Mouse (Mus musculus) v-Abl transformed pro-B cells (cell line): ENCODE measurements at regions not wholly inside any gene's neighbourhood (a gene's known extent, or its start where the extent isn't known, plus 50 kb on each side); places are given as distances from the start of the nearest gene placed in this dataset.

ENCODE experiments used
- in situ Hi-C, 2 experiments: fragments of 400-800 bp; cut with MboI; formaldehyde crosslinking; loops; one replicate each; pipeline ENCODE4 v1.15.1; 2025; ENCODE audit not compliant: unreplicated experiment in 2 of 2

DNA sequence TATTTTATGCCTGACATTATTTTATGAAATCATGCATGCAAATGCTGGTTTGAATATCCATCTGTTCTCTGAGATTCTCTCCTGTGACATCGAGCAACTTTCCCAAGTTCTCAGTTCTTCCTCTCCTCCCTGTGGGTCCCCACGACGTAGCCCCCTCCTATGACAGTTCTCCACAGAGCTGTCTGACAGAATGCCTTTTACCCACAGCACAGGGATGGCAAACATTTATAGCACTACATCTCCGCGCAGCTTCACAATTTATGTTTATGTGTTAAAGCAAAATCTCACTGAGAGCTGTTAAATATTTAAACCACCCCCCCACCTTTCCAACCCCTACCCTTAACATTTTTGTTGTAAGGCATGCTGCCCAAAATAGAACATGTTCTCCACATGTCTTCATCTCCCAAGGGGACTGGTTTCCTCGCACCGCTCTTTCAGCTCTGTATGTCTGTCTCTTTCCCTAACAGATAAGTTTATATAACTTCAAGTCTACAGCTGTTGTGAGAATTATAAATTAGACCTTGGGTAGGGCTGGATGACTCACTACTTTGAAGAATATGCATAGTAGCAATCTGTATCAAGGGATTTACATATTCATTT is 63.5 kb upstream of the Ndst3 start:
- in situ Hi-C loops, result no loop called here

DNA sequence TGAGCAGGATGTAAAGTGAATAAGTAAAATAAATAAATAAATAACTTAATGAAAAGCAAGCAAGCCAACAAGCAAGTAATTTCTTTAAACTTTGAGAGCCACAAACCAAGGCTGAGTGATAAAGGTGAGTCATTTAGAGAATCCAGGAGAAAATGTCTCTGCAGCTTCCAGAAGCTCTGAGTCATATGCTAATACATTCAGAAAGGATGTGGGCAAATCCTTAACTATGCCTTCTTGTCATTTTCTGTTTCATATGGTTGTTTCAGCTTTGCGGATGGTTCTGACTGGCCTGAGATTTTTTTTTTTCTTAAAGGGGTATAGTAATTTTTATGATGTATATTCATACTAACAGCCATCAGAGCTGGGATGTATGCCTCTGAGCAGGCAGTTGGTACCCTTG is 64.3 kb upstream of the Ndst3 start:
- in situ Hi-C loops, result no loop called here

DNA sequence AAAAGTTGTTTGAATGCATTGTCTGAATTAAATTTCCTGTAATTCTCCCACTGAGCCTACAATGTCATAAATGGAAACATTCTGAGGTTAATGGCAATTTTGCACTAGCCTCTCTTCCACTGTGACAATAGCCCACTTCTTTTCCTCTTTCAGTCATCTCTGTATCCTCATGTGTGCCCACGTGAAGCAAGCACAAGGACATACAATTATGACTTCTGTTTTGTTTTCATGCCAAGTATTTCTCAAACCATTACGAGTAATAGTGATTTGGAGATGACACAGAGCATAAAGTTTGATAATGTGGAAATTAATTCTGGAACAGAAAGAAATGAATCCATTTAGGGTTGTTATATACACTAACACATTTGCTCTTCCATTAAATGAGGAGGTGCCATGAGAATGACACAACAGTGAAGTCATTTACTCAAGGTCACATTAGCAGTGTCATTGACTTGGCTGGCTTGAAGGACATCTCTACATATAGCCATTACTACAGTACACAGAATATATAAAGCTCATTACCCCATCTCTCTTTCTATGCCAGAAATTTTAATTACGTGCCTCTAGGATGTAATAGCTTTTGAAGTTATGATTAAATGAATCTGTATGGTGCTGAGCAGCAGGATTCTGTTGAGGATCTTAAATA is 75.4 kb upstream of the Ndst3 start:
- in situ Hi-C loops, result no loop called here

DNA sequence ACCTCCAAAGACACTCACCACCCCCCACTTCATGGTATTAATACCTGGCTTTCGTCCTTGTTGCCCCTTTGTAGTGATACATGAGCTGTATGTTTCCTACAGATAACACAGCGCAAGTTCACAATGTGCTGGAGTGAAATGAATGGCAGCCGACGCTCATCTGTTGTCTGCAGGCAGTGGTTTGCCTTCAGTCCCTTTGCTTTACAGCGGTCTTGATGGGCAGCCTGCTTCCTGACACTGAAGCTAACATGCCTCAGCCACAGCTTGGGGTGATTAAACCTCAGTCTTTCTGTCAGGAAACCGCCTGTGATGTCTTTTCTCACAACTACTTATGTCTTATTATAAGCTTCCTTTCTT is 75.9 kb upstream of the Ndst3 start:
- in situ Hi-C loops, result no loop called here

DNA sequence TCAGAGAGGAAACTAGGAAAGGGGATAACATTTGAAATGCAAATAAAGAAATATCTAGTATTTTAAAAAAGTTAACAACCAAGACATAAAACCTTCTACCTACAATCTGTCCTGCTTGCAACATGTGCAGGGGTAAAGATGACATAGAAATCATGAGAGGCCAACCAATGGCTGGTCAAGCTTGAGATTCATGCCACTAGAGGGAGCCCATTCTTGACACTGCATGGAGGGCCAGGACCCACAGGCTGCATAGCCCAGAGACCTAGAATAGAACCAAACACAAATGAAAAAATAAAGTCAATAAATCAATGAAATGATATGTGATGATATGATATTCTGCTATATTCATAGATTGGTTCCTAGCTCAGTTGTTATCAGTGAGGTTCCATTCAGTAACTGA is 89.9 kb upstream of the Ndst3 start:
- in situ Hi-C loops, result loop anchor here (10.0 kb wide), 2 partner anchors 266 to 284 kb away; no protein-coding TSS in a partner anchor

DNA sequence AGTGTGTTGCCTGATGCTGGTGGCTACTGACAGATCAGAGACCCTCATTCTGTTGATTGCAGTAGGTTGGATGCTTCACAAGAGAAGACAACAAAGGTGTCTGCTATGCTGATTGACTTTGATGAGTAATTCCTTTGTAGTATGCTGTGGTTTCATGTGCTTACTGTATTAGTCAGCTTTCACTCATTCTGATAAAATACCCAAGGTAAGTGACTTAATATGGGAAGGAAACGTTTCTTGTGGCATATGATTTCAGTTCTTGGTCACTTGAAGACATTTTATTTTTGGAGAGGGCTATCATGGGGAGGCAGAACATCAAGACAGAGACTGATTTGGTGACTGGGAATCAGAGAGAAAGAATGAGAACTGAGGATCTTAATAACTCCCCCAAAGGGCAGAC is 90.9 kb upstream of the Ndst3 start:
- in situ Hi-C loops, result loop anchor here (10.0 kb wide), 2 partner anchors 267 to 283 kb away; no protein-coding TSS in a partner anchor

DNA sequence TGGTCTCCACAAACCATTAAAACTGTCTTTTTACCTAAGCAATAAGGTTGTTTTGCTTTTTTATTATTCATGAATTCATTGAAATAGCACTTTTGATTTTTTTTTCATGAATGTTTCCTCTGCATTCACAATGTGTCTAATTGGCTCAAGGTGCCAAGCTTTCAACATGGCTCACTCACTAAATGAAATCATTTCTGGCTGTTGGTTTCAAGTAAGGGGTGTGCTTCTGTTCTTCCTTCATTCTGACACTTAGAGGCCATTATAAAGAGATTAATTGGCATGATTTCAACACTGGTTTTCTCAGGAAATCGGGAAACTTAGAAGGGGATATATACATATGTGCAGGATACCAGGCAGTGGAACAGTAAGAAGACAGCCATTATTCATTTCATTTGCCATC is 93.5 kb upstream of the Ndst3 start:
- in situ Hi-C loops, result loop anchor here (10.0 kb wide), 2 partner anchors 269 to 281 kb away; no protein-coding TSS in a partner anchor

DNA sequence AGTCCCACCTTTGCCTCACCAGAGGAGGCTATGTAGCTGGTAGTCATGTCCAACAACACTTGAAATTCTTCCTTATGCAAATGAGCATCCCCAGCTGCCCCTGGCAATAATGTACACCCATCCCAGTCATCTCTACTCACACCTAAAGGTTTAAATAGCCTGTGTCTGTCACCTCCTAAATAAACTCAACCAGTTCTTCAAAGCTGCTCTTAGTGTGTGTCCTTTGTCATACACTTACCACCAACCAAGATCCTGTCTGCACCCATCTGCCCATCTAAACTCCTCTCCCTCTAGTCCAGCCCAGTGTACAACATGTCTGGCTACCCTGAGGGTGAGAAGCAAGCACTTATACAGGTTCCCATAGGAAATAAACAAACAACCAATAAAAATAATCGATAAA is 103.4 kb upstream of the Ndst3 start:
- in situ Hi-C loops, result no loop called here

DNA sequence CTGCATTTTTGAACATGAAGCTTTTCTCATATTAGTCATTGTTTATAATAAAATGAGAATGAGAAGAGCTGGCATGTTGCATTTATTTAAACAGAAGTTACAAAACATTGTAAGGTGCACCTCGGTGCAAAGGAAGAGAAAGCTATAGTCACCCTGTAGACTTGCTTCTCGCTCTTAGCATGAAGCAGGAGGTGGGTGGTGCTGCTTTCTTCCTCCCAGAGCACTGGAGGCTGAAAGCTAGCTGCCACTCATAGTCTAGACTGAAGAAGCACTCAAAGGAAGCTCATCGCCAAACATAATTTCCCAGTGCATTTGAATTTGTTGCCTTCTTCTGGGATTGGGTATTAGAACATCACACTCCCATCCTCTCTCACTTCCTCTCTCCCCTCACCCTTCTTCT is 114.7 kb upstream of the Ndst3 start:
- in situ Hi-C loops, result loop anchor here in 1 of 2 experiments (10.0 kb wide), 1 partner anchor 259 kb away; no protein-coding TSS in a partner anchor

DNA sequence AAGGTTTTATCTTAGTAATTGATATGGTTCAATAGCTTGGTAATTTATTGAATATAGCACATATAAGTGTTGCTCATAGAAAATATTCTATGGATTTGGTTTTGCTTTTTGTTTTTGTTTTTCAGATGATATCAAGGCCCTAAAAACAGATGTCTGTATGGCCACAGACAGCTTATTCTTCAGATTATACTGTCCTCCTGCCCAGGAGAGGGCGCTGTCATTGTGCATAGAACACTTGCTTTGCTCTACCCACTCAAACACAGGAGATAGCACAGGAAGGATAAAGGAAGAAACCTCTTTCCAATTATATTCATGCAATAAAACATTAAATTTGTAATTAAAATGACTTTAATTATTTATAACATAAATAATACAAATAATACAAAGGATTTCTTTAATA is 115.4 kb upstream of the Ndst3 start:
- in situ Hi-C loops, result loop anchor here in 1 of 2 experiments (10.0 kb wide), 1 partner anchor 259 kb away; no protein-coding TSS in a partner anchor

DNA sequence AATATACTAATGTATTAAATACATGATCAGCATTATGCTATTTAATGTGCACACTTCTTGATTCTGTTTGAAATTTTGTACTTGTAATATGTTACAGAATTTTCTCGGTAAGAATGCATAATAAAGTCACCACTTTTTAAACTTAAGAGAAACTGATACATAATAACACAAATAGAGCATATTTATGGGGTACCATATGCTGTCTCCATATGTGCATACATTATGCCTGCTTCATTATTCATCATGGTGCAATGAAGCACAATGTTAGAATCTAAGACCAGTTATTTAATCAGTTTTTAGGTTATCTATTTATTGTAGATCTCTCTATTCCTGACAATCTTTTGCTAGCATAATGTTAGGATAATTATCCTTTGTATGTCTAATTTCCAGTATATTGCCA is 115.9 kb upstream of the Ndst3 start:
- in situ Hi-C loops, result loop anchor here in 1 of 2 experiments (10.0 kb wide), 1 partner anchor 258 kb away; no protein-coding TSS in a partner anchor

DNA sequence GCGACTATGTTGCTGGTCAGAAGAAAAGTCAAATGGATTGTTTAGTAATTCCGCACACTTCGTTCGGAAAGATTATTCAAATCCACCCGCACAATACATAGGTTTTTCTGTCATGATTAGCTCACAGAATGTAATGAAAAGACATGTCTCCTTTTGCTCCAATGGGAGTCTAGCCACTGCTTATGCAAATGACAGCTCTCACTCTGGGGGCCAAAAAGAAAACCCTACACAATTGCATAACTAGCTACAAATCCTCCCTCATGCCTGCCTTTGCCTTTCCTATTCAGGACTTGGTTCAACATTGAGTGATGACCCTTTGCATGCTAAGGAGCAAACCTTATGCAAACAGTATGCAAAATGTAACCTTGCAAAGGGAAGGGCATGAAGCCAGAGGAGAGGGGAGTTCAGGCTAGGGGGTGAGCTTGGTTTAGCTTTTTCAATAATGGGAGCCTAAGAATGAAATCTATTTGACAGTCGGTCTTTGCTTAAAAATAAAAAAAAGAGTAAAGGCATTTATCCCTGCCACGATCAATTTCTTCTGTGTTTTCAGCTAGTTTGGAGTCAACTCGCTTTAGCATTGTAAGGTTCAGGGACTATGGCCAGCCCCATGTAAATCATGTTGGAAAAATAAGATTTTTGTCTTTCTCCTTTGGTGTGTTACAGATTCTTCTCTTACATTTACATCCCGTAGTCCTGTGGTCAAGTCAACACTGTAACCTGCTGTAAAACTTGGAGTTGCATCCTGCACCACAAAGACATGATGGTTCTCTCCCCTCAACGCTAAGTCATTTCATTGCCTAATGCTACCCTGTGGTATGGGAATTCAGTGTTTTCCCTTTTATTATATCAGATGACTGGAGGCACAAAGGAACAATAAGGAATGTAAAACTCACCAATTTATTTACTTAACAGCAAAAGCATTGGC is 119.6 kb upstream of the Ndst3 start:
- in situ Hi-C loops, result no loop called here

DNA sequence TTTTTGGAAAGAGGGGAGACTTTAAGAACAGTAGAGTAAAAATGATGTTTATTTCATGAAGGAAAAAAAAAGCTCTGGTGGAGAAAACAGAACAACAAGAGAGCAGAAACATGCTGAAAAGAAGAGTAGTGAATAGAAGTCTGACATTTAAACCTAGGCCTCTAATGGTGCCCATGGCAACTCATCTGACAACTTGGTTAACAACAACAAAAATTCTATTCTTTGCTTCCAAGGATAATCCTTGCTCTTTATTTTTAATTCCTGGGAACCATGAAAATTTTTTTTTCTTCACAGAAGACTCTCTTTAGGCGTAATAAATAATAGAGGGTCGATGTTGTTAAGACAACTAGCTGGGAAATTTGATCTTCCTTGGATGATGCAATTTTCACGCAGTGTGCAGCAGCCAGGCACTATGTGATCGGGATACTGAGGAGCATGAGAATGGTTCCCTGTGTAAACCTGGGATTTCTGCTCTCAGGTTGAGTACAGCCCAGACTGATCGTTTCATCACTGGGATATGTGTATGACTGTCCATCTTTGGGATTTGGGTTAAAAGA is 120.4 kb upstream of the Ndst3 start:
- in situ Hi-C loops, result no loop called here

DNA sequence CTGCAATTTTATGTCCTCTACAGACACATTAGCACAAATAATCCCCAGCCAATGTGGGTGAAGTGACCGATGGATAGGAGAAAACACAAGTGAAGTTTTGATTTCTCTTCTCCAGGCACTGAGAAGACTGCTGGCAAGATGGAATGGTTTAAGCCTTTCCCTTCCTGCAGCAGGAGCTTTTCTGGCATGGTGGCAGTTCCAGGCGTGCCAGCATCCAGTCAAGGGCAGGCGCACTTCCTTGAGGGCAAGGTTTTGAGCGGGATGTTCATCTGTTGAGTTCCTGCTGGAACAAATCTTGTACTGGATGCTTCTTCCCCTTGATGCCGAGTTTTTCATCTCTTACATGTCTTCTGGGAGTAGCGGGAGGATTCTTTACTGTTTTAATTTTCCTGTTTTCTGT is 138.1 kb upstream of the Ndst3 start:
- in situ Hi-C loops, result no loop called here

DNA sequence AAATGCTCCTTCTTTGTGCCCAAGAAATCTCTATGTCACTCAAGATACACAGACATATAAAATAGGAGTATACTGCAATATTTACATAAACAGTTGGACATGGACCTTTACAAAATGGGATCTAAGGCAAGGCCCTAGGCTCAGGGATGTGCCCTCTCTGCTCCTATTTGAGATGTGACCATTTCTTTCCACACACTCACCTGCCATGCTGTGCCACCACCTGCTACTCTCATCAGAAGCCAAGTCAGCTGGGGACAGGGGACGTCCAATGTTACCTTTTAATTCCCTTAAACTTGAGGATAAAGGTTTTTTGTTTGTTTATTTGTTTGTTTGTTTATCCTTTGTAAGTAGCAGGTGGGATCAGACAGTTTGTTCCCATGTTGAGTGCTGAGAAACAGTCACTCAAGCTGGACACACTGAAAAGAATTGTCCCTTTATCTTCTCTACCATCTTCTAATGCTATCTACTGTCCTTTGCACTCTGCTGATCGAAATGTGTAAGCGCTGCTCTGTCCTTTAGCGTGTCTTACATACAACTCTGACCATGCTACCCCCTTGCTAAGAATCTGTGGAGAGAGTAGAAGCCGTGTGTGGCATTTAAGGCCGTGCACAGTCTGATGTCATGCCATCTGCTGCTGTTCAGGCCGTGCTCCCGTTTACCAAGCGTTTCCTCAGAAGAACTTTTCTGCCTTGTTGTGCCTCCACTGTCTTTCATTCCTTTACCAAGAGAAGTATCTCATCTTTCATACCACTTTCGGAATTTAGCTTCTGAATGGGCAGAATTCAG is 147.9 kb upstream of the Ndst3 start:
- in situ Hi-C loops, result no loop called here

DNA sequence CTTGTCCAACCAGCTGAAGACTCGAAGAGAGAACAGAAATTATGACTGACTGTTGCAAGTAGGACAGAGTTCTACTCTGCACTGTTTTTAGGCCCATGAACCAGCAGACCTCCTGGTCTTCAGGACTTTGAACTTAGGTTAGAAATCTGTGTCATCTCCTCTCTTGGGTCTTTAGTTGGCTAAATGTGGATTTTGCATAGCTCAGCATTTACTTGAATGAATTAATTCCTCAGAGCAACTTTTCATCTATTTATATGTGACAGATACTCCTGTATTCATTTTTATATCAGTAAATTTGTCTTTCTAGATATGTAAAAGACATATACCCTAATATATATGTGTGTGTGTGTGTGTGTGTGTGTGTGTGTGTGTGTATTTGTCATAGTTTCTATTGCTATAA is 155.9 kb upstream of the Ndst3 start:
- in situ Hi-C loops, result no loop called here

DNA sequence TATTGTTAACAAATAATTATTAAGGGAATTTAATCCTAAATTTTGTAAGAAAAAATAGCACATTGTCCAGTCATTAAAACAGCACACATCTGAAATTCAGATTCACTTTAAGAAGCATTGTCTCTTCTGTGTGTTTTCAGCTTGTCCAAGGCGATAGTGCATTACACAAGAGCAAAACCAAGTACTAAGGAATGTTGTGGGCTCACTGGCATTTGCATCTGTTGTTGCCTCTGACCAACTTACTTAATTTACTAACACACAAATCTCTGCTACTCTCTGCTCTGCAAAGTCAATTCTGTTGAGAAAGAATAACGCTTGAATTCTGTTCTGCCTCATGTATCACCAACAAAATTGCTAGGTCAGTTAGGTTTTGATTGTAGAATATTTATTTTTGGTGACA is 158.0 kb upstream of the Ndst3 start:
- in situ Hi-C loops, result no loop called here

DNA sequence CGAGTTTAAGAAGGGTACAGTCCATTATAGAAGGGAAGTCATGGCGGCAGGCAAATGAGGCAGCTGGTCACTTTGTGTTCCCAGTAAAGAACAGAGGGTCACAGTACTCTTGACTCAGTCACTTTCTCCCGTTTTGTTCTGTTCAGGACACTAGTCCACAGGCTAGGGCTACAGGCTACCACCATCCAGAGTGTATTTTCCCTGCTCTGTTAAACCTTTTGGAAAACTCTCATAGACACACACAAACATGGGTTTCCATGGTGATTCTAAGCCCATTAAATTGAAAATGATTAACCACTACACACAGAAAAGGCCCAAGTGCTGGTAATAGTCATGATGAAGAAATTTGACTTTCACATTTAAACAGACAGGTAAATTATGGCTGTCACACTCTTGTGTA is 162.2 kb upstream of the Ndst3 start:
- in situ Hi-C loops, result no loop called here

DNA sequence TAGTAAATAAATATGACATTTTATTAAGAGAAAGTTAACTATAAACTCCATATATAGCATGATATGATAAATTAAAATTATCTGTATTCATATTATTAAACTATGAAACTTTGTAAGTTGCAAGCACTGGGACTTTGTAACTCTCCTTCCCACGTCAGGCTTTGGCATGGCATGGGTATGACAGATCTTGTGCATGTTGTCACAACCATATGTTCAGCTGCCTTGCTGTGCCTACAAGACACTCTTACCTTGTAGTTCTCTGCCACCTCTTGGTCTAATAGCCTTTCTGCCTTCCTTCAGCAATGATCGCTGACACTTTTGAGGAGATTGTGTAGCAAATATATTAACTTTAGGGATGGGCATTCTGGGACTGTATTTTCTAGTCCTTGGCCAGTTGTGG is 183.1 kb upstream of the Ndst3 start:
- in situ Hi-C loops, result no loop called here

DNA sequence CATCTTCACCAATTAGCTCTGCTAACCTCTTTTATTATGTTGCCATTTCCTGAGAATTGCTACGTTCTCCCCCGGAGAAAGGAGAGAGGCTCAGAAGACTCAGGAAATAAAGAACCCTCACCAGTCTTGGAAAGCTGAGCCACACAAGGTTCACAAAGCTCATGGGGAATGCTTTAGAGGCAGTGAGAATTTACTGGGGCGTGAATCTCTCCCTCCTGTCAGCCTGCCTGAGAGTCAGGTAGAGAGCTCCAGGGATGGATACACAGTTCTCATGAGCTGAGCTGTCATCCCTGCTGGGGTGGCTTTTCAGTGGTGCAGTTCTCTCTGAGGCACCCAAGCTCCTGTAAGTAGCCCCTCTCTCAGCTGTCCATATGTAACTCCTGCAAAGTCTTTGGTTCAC is 203.0 kb upstream of the Ndst3 start:
- in situ Hi-C loops, result no loop called here
